Mouse (Mus musculus): ENCODE measurements around the gene Smg1. TPM values are rescaled to one million over a fixed set of nuclear protein-coding genes. Genes with fewer than 3 reads are reported as not detected.

Gene Smg1
- polyA plus RNA-seq, 1 experiment from 2014 or later, result 17.4 TPM

Other genes with a start within 250 kb of the Smg1 start
- 586 and 691 TPM in 2 replicates for gene Rps15a, start 127.5 kb downstream of the Smg1 start, polyA plus RNA-seq (2014; fragmentation: Nextera tagmentation; extraction: Ambion mirVana)
- 494 and 501 TPM in 2 replicates for gene Arl6ip1, start 114.0 kb downstream of the Smg1 start, polyA plus RNA-seq (2014; fragmentation: Nextera tagmentation; extraction: Ambion mirVana)
- gene Syt17, start 204.6 kb upstream of the Smg1 start, polyA plus RNA-seq (2014; fragmentation: Nextera tagmentation; extraction: Ambion mirVana), result 3.5 and 3.7 TPM in 2 replicates
- gene Itpripl2, start 248.3 kb upstream of the Smg1 start, polyA plus RNA-seq (2014; fragmentation: Nextera tagmentation; extraction: Ambion mirVana), result 0.72 and 0.77 TPM in 2 replicates